Mouse (Mus musculus): ENCODE measurements around the gene Serpina3j. TPM values are rescaled to one million over a fixed set of nuclear protein-coding genes. Genes with fewer than 3 reads are reported as not detected.
"Not testable (repeated sequence)": the region's sequence is repeated elsewhere in the genome, so short reads cannot be mapped to it uniquely, and the experiment has no call there.

The Serpina3j gene
- total and polyA plus RNA-seq, 3 experiments = not detected

DNA sequence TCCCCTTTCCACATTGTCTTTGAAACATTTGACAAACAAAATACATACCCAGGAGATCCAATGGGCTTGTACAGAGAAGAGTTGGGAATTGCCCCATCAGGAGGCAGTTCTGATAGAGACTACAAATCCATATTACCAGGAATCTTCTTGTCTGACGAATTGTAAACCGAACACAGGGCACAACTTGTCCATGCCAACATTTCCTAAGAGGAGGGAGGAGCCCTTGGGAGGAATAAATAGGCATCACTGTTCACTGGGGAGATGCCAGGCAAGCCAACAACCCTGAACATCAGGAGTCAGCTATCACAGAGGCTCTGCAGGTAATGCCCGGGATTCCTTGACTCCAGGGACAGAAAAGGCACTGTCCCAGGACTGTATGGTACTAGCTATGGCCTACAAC is 23.9 kb downstream of the Serpina3j start, which contains the start of the genes Serpina3k and Serpina3m:
Serpina3k (plus strand) TSS at position 261 of the 400 bp plus-strand sequence.
Serpina3m (plus strand) TSS at position 261 of the 400 bp plus-strand sequence.
- H3K4me1 ChIP-seq (ENCODE audit: control insufficient read depth in 1 of 2, insufficient read depth in 2 of 2); H3K9ac ChIP-seq (ENCODE audit: insufficient read depth, low read depth); H3K9me3 ChIP-seq (replicated peaks; ENCODE audit: low read length); H3K79me2 ChIP-seq (replicated peaks; ENCODE audit: control insufficient read depth, extremely low read depth, insufficient read depth, poor library complexity, severe bottlenecking); in situ Hi-C loops (cut with MboI; ENCODE audit: low pct_ligation_motif_present, low pct_unique_long_range_greater_than_20kb, low sequenced_read_pairs); H3K27ac ChIP-seq (ENCODE audit: insufficient read depth, low read depth); DNase-seq (ENCODE audit: extremely low read depth); dilution Hi-C loops (cut with MboI; ENCODE audit: extremely low pct_ligation_motif_present, extremely low pct_unique_long_range_greater_than_20kb, low sequenced_read_pairs); H3K36me3 ChIP-seq (replicated peaks in 1 of 2; ENCODE audit: control insufficient read depth in 1 of 2, insufficient read depth in 1 of 2, low read length in 1 of 2); H3K4me3 ChIP-seq (replicated peaks in 1 of 3; ENCODE audit: low read depth in 2 of 3, low read length in 2 of 3, poor library complexity in 1 of 3); H3K4me2 ChIP-seq (ENCODE audit: insufficient read depth, low read depth, poor library complexity, severe bottlenecking); H3K27me3 ChIP-seq (replicated peaks): not testable (repeated sequence)

DNA sequence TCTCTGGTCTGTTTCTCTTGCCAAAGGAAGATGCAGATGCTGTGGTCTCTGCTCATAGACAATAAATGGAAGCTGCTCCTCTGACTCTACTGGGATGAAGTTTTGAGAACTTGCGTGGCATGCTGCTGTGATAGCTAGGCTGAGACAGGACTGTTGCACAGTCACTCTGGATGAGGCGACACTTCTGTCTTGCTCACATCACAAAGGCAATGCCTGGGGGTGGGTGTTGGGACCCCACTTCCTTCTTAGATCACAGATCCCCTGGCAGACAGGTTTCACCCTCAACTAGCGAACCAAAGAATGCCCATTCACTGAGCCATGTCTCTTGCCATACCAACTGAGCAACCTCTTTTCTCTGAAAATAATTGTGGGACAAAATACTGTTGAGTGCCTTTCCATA is 24.4 kb downstream of the Serpina3j start:
- no peaks in the 10 kb centered on the region for H3K9me3 ChIP-seq (replicated peaks; ENCODE audit: low read length)
- H3K36me3 ChIP-seq (replicated peaks in 1 of 2; ENCODE audit: control insufficient read depth in 1 of 2, insufficient read depth in 1 of 2, low read length in 1 of 2) = no peaks in the 10 kb centered on the region
- H3K4me2 ChIP-seq (ENCODE audit: insufficient read depth, low read depth, poor library complexity, severe bottlenecking) = no peak overlapping the region
- H3K4me3 ChIP-seq (replicated peaks in 1 of 3; ENCODE audit: low read depth in 2 of 3, low read length in 2 of 3, poor library complexity in 1 of 3) = no peak overlapping the region
- H3K27me3 ChIP-seq (replicated peaks) = no peaks in the 10 kb centered on the region
- in situ Hi-C loops (cut with MboI; ENCODE audit: low pct_ligation_motif_present, low pct_unique_long_range_greater_than_20kb, low sequenced_read_pairs) (no loop called here), dilution Hi-C loops (cut with MboI; ENCODE audit: extremely low pct_ligation_motif_present, extremely low pct_unique_long_range_greater_than_20kb, low sequenced_read_pairs) (no loop called here)
- no peaks in the 10 kb centered on the region for H3K79me2 ChIP-seq (replicated peaks; ENCODE audit: control insufficient read depth, extremely low read depth, insufficient read depth, poor library complexity, severe bottlenecking)
- no peaks in the 10 kb centered on the region for H3K4me1 ChIP-seq (ENCODE audit: control insufficient read depth in 1 of 2, insufficient read depth in 2 of 2)
- no peak overlapping the region for H3K9ac ChIP-seq (ENCODE audit: insufficient read depth, low read depth)
- TF ChIP-seq NRF1 (IDR thresholded peaks at IDR 0.05; ENCODE audit: low read depth, low read length) (no peak), SMC3 (IDR thresholded peaks at IDR 0.05; ENCODE audit: low read depth, low read length) (no peak), RAD21 (IDR thresholded peaks at IDR 0.05; ENCODE audit: low read depth, low read length) (no peak), USF1 (IDR thresholded peaks at IDR 0.05; ENCODE audit: low read depth, low read length) (no peak), ZC3H11A (IDR thresholded peaks at IDR 0.05; ENCODE audit: low read depth, low read length) (no peak), HCFC1 (IDR thresholded peaks at IDR 0.05; ENCODE audit: low read depth, low read length) (no peak), E2F4 (IDR thresholded peaks at IDR 0.05; ENCODE audit: insufficient replicate concordance, low read depth, low read length) (no peak), SIN3A (IDR thresholded peaks at IDR 0.05; ENCODE audit: low read length) (no peak), IRF4 (IDR thresholded peaks at IDR 0.05; ENCODE audit: low read depth, low read length) (no peak), JUND (conservative IDR thresholded peaks at IDR 0.05; ENCODE audit: low read depth, low read length) (no peak), ZKSCAN1 (IDR thresholded peaks at IDR 0.05; ENCODE audit: borderline replicate concordance, low read depth, low read length) (no peak), CTCF (conservative IDR thresholded peaks at IDR 0.05 in 1 of 2, IDR thresholded peaks at IDR 0.05 in 1 of 2; ENCODE audit: low read depth in 2 of 2, low read length in 2 of 2) (no peak), BHLHE40 (IDR thresholded peaks at IDR 0.05; ENCODE audit: low read depth, low read length) (no peak), ETS1 (conservative IDR thresholded peaks at IDR 0.05; ENCODE audit: low read depth, low read length) (no peak), PAX5 (IDR thresholded peaks at IDR 0.05; ENCODE audit: low read length) (no peak), ZNF384 (IDR thresholded peaks at IDR 0.05; ENCODE audit: low read depth, low read length) (no peak), MXI1 (IDR thresholded peaks at IDR 0.05; ENCODE audit: low read depth, low read length) (no peak), GABPA (IDR thresholded peaks at IDR 0.05; ENCODE audit: insufficient replicate concordance, low read depth, low read length) (no peak), UBTF (IDR thresholded peaks at IDR 0.05; ENCODE audit: low read depth, low read length) (no peak), MAFK (IDR thresholded peaks at IDR 0.05; ENCODE audit: insufficient replicate concordance, low read length) (no peak)
- H3K27ac ChIP-seq (ENCODE audit: insufficient read depth, low read depth) = no peak overlapping the region
- DNase-seq (ENCODE audit: extremely low read depth) = no peak

DNA sequence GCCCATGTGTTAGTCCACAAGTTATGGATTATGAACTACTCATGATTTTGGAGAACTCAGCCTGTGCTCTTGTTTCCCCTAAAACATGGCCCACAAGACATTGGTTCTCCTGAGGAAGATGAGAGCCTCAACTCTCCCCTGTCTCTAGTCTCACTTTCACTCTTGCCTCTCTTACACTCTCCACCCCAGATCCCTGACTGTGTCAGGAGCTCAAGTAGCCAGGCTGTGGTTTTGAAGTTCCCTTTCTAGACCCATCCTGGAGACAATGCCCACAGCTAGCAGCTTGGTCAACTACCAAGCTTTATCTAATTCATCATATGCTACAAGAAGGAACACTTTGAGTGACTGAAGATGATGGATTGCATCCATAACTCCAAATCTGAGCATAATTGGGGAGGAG is 28.1 kb downstream of the Serpina3j start:
- dilution Hi-C loops (cut with MboI; ENCODE audit: extremely low pct_ligation_motif_present, extremely low pct_unique_long_range_greater_than_20kb, low sequenced_read_pairs) = not testable (repeated sequence)

More for the DNA sequence above, 28.1 kb downstream of the Serpina3j start:
- in situ Hi-C loops (cut with MboI; ENCODE audit: low pct_ligation_motif_present, low pct_unique_long_range_greater_than_20kb, low sequenced_read_pairs); H3K4me2 ChIP-seq (ENCODE audit: insufficient read depth, low read depth, poor library complexity, severe bottlenecking); H3K4me1 ChIP-seq (ENCODE audit: control insufficient read depth in 1 of 2, insufficient read depth in 2 of 2); H3K9ac ChIP-seq (ENCODE audit: insufficient read depth, low read depth); H3K36me3 ChIP-seq (replicated peaks in 1 of 2; ENCODE audit: control insufficient read depth in 1 of 2, insufficient read depth in 1 of 2, low read length in 1 of 2); DNase-seq (ENCODE audit: extremely low read depth); H3K27me3 ChIP-seq (replicated peaks); H3K79me2 ChIP-seq (replicated peaks; ENCODE audit: control insufficient read depth, extremely low read depth, insufficient read depth, poor library complexity, severe bottlenecking); H3K27ac ChIP-seq (ENCODE audit: insufficient read depth, low read depth); H3K4me3 ChIP-seq (replicated peaks in 1 of 3; ENCODE audit: low read depth in 2 of 3, low read length in 2 of 3, poor library complexity in 1 of 3); H3K9me3 ChIP-seq (replicated peaks; ENCODE audit: low read length): not testable (repeated sequence)
